Mouse (Mus musculus): ENCODE data around the gene Hemk1. TPM values are rescaled to one million over a fixed set of nuclear protein-coding genes. Genes with fewer than 3 reads are reported as not detected.
A peak's percentile ranks its signal among the peaks of the same experiment; 100 is the strongest.
"Not testable (repeated sequence)": the region's sequence is repeated elsewhere in the genome, so short reads cannot be mapped to it uniquely, and the experiment has no call there.

Gene Hemk1
- polyA plus RNA-seq, 1 experiment from 2014 or later: 10.1 TPM

DNA sequence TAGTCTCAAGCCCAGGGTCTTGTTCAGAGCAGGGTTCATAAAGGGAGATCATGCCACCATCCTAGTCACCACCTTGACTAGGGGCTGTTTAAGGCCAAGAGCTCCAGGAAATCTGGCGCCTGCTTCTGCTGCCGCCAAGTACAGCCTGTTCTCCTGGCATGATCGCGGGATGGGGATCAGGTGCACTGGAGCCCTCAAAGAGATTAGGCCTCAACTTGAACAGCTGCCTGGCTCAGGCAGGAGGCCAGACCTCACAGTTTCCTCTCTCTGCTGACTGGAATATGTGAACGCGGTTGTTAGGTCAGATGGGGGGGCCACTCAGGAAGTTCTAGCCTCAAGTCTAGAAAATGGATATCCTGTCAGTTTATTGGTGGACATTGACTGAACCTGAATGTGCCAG is 14.6 kb downstream of the Hemk1 start:
- Histone ChIP-seq H3K36me3 (peaks cover 7% of the 10 kb centered on the region; the same call in 1 of the 2 replicates), H3K27me3 (no peaks in the 10 kb centered on the region), H3K9ac (no peak overlapping the region), H3K4me2 (no peak overlapping the region), H3K4me3 (no peak overlapping the region), H3K27ac (no peak overlapping the region), H3K9me3 (no peaks in the 10 kb centered on the region), H3K4me1 (peaks cover 11% of the 10 kb centered on the region; the same call in 1 of the 2 replicates)
- whole genome bisulfite sequencing: 39% methylated on average over 6 of the region's 6 CpGs
- ATAC-seq (ENCODE audit: insufficient number of reproducible peaks, low FRiP score, low TSS enrichment, low read depth): no peak

DNA sequence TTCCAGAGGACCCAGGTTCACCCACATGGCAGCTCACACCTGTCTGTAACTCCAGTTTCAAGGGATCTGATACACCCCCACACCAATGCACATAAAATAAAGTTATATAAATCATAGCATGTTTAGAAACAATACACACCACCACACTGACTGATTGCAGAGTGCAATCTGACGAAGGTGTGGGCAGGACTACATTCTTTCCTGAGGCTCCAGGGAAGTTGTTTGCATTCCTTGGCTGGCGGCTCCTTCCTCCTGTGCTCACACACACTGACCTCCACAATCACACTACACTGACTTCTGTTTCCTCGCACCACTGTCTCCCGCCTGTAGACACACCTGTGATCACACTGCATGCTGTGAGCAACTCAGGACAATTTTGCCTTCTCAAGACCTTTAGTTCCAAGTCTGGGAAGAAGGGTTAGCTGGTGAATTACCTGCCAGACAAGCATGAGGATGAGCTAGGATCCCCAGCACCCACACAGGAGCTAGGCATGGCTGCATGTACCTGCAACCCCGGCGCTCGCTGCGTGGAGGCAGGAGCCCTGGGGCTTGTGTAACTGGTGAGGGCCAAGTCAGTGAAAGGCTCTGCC is 15.6 kb downstream of the Hemk1 start:
- H3K27me3 ChIP-seq: no peaks in the 10 kb centered on the region
- no peak overlapping the region for H3K4me2 ChIP-seq
- H3K9ac ChIP-seq: no peak overlapping the region
- no peaks in the 10 kb centered on the region for H3K9me3 ChIP-seq
- H3K27ac ChIP-seq: no peak overlapping the region
- peaks cover 11% of the 10 kb centered on the region; the same call in 1 of the 2 replicates for H3K4me1 ChIP-seq
- no peak for ATAC-seq (ENCODE audit: insufficient number of reproducible peaks, low FRiP score, low TSS enrichment, low read depth)
- 74% methylated on average over 8 of the region's 8 CpGs for WGBS
- no peaks in the 10 kb centered on the region for H3K36me3 ChIP-seq
- no peak overlapping the region for H3K4me3 ChIP-seq

- no peak overlapping the region for H3K4me2 ChIP-seq
- H3K4me3 ChIP-seq: no peak overlapping the region
- WGBS: 51% methylated on average over 2 of the region's 2 CpGs
- no peaks in the 10 kb centered on the region for H3K36me3 ChIP-seq
- 0 out of 2 replicates have a peak, but pooled peaks have one; percentile 25 for ATAC-seq (ENCODE audit: insufficient number of reproducible peaks, low FRiP score, low TSS enrichment, low read depth)
- 0 out of 2 replicates have a peak overlapping the region, but pooled peaks have one; percentile 3 for H3K27ac ChIP-seq
- H3K27me3 ChIP-seq: no peaks in the 10 kb centered on the region
- no peak overlapping the region for H3K9ac ChIP-seq
- peaks cover 16% of the 10 kb centered on the region for H3K4me1 ChIP-seq
- H3K9me3 ChIP-seq: no peaks in the 10 kb centered on the region
Observed at GRCm38 (mm10) chr9:107315791-107316190, 22.4 kb downstream of the Hemk1 start.

DNA sequence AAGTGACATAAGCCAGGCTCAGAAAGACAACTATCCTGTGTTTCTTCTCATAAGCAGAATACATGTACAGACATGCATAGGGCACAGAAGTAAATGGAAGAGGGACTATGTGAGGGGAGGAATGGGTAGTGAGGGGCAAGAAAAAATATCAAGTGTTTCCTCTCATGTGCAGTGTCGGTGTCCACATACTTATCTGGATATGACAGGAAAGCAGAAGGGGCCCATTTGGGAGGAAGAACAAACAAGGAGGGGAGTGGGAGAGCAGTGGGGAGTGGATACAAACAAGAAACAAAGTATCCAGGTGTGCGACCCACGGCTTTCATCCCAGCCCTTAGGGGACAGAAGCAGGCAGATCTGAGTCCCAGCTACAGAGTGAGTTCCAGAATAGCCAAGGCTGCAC is 24.2 kb downstream of the Hemk1 start:
- 73% methylated on average over 3 of the region's 3 CpGs for WGBS
- no peak overlapping the region for H3K27ac ChIP-seq
- no peak overlapping the region for H3K4me3 ChIP-seq
- ATAC-seq (ENCODE audit: insufficient number of reproducible peaks, low FRiP score, low TSS enrichment, low read depth): no peak
- H3K36me3 ChIP-seq: no peaks in the 10 kb centered on the region
- H3K9ac ChIP-seq: no peak overlapping the region
- peaks cover 16% of the 10 kb centered on the region for H3K4me1 ChIP-seq
- no peaks in the 10 kb centered on the region for H3K27me3 ChIP-seq
- no peak overlapping the region for H3K4me2 ChIP-seq
- H3K9me3 ChIP-seq: no peaks in the 10 kb centered on the region

GRCm38 (mm10) chr9:107312811-107313584 is 25.2 kb downstream of the Hemk1 start:
- Histone ChIP-seq H3K9me3 (no peaks in the 10 kb centered on the region), H3K4me1 (peaks cover 20% of the 10 kb centered on the region), H3K4me2 (no peak overlapping the region), H3K4me3 (no peak overlapping the region), H3K27ac (no peak overlapping the region), H3K27me3 (no peaks in the 10 kb centered on the region), H3K9ac (no peak overlapping the region), H3K36me3 (no peaks in the 10 kb centered on the region)
- 56% methylated on average over 10 of the region's 10 CpGs for WGBS
- ATAC-seq (ENCODE audit: insufficient number of reproducible peaks, low FRiP score, low TSS enrichment, low read depth): no peak

DNA sequence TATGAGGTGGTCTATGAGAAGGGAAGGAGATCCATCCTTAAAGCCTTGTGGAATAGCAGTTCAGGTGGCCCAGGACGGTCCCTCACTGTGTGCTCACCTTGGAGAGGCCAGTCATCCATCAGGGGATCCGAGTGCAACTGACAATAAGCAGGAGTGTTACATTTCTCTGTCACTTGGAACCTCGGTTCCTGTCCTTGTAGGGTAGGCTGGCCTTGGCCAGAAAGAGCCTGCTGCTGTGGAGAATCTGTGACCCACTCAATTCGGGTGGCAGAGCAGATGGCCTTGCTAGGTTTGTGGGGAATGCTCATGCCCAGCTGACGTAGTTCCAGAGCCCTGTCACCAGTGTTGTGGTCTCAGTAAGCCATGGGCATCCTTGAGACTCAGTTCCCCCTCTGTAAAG is 28.6 kb downstream of the Hemk1 start:
- Histone ChIP-seq H3K27me3 (no peaks in the 10 kb centered on the region), H3K9me3 (no peaks in the 10 kb centered on the region), H3K27ac (no peak overlapping the region), H3K9ac (no peak overlapping the region), H3K4me3 (no peak overlapping the region), H3K4me2 (no peak overlapping the region), H3K36me3 (no peaks in the 10 kb centered on the region), H3K4me1 (peaks cover 29% of the 10 kb centered on the region)
- WGBS: 64% methylated on average over 5 of the region's 5 CpGs
- ATAC-seq (ENCODE audit: insufficient number of reproducible peaks, low FRiP score, low TSS enrichment, low read depth): no peak

- no peak for ATAC-seq (ENCODE audit: insufficient number of reproducible peaks, low FRiP score, low TSS enrichment, low read depth)
- no peaks in the 10 kb centered on the region for H3K36me3 ChIP-seq
- no peak overlapping the region for H3K27ac ChIP-seq
- H3K4me2 ChIP-seq: no peak overlapping the region
- H3K4me1 ChIP-seq: peaks cover 29% of the 10 kb centered on the region
- H3K9me3 ChIP-seq: no peaks in the 10 kb centered on the region
- H3K4me3 ChIP-seq: no peak overlapping the region
- 65% methylated on average over 9 of the region's 9 CpGs for WGBS
- H3K27me3 ChIP-seq: no peaks in the 10 kb centered on the region
- H3K9ac ChIP-seq: no peak overlapping the region
Observed at GRCm38 (mm10) chr9:107309171-107309570, 29.0 kb downstream of the Hemk1 start.

- whole genome bisulfite sequencing: 86% methylated on average over 9 of the region's 9 CpGs
- no peak overlapping the region for H3K4me3 ChIP-seq
- no peak for ATAC-seq (ENCODE audit: insufficient number of reproducible peaks, low FRiP score, low TSS enrichment, low read depth)
- H3K9ac ChIP-seq: no peak overlapping the region
- no peaks in the 10 kb centered on the region for H3K9me3 ChIP-seq
- no peaks in the 10 kb centered on the region for H3K27me3 ChIP-seq
- H3K4me2 ChIP-seq: no peak overlapping the region
- H3K4me1 ChIP-seq: peaks cover 29% of the 10 kb centered on the region
- H3K27ac ChIP-seq: 0 out of 2 replicates have a peak overlapping the region, but pooled peaks have one; percentile 3
- H3K36me3 ChIP-seq: no peaks in the 10 kb centered on the region
Observed at GRCm38 (mm10) chr9:107308346-107309000, 29.7 kb downstream of the Hemk1 start.

DNA sequence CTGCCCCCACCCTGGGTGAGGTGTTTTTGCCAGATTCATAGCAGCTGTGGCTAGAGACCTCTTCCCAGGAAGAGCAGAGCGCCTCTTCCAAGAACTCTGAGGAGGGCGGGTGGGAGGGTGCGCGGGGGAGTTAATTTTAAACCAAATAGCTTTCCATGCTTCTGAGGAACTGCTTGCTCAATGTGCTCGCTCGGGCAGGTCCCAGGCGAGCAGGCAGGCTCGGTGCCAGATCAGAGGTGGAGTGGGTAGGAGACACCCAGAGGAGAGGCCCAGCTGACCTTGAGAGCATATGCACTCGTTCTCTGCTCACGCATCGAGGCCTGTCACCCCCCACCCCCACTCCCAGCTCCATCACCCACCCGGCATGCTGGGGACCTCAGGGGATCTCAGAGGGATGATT is 30.3 kb downstream of the Hemk1 start:
- ATAC-seq (ENCODE audit: insufficient number of reproducible peaks, low FRiP score, low TSS enrichment, low read depth): no peak
- no peaks in the 10 kb centered on the region for H3K9me3 ChIP-seq
- H3K36me3 ChIP-seq: no peaks in the 10 kb centered on the region
- H3K4me2 ChIP-seq: no peak overlapping the region
- WGBS: 43% methylated on average over 12 of the region's 12 CpGs
- no peak overlapping the region for H3K9ac ChIP-seq
- H3K4me1 ChIP-seq: peaks cover 26% of the 10 kb centered on the region
- no peaks in the 10 kb centered on the region for H3K27me3 ChIP-seq
- H3K4me3 ChIP-seq: no peak overlapping the region
- peak overlapping the region; percentile 3; the same call in 1 of the 2 replicates for H3K27ac ChIP-seq

DNA sequence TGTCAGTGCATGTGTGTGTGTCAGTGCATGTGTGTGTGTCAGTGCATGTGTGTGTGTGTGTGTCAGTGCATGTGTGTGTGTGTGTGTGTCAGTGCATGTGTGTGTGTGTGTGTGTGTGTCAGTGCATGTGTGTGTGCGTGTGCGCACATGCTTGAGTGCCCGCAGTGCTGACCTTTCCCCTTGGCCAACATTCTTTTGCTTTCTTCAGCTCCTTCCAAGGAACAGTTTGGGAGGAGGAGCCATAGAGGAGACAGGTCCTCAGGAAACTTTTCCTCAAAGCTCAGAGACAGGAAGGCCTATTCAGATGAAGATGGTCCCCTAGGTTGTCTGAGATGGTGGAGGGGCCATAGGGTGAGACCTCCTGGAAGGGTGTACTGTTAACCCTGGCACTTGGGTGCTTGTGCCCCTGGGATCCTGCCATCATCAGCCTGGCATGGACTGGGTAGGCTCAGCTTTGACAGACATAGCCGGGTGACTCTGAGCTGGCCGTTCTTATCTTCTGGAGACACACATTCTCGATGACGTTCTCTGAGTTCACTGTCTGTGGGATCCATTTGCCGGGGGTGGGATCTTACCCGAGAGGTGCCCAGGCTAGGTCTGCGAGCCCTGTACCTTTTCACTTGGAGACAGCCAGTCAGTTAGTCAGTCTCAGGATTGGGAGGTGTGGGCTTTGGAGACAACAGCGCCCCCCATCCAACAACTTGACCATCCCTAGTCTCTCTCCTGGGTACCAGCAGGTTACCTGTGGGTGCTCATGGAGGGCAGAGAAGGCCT is 30.9 kb downstream of the Hemk1 start:
- Histone ChIP-seq H3K4me1 (peaks cover 21% of the 10 kb centered on the region), H3K9me3 (no peaks in the 10 kb centered on the region), H3K9ac (no peak overlapping the region), H3K4me2 (no peak overlapping the region), H3K36me3 (peaks cover 2% of the 10 kb centered on the region; the same call in 1 of the 2 replicates), H3K27me3 (no peaks in the 10 kb centered on the region), H3K27ac (no peak overlapping the region; the same call in 1 of the 2 replicates), H3K4me3 (no peak overlapping the region)
- ATAC-seq (ENCODE audit: insufficient number of reproducible peaks, low FRiP score, low TSS enrichment, low read depth): no peak
- WGBS: 90% methylated on average over 11 of the region's 11 CpGs

- not testable (repeated sequence) for ATAC-seq (ENCODE audit: insufficient number of reproducible peaks, low FRiP score, low TSS enrichment, low read depth)
- peaks cover 21% of the 10 kb centered on the region for H3K4me1 ChIP-seq
Observed at GRCm38 (mm10) chr9:107306673-107307072, 31.5 kb downstream of the Hemk1 start.

More at GRCm38 (mm10) chr9:107306673-107307072, 31.5 kb downstream of the Hemk1 start:
- H3K9ac ChIP-seq, H3K36me3 ChIP-seq, H3K4me3 ChIP-seq, H3K4me2 ChIP-seq, H3K27me3 ChIP-seq, H3K9me3 ChIP-seq, H3K27ac ChIP-seq: not testable (repeated sequence)
- WGBS: 96% methylated on average over 1 of the region's 1 CpGs
